Mouse (Mus musculus) spleen, postnatal 4 days (tissue): Measurements from ENCODE around the gene Asb16.
"Not testable (repeated sequence)": the region's sequence is repeated elsewhere in the genome, so short reads cannot be mapped to it uniquely, and the experiment has no call there.

ENCODE experiments used
- DNase-seq, 2 experiments: peaks; one replicate each; pipeline ENCODE4 v3.0.0; 2022; ENCODE audit warnings: low spot score in 2 of 2

The Asb16 gene

DNA sequence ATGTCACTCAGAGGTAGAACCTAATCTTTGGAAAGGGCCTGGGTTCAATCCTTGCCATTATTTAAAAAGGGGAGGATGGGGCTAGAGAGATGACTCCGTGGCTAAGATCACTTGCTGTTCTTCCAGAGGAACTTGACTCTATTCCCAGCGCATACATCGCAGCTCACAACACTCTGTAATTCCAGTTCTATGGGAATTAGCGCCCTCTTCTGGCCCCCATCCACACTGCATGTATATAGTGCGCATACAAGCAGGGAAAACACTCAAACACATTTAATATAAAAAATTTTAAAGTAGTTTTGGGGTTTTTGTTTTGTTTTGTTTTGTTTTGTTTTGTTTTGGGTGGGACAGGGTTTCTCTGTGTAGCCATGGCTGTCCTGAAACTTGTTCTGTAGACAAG lies 26.7 kb upstream of the Asb16 start:
- no peak for DNase-seq

DNA sequence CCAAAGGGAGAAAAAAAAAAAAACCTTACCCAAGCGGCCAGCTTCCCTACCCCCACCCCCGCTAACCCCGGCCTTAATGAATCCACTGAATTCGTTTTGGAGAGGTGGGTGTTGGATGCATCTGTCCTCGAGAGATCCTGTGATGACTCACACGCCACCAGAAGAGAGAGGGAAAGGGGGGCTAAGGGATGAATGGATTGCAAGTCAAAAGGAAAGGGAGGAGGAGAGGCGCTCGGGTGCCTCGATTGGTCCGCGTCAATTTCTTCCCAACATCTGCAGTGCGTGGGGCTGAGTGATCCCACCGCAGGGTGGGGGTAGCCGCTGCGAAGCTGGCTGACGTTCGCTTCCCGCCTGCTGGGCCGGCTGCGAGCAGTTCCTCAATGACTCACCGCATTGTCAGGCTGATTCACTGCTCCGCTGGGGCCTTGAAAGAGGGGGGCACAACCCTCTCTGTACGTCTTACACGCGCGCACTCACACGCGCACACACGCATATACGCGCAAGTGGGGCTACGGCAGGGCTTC lies 23.6 kb upstream of the Asb16 start:
- DNase-seq, result peak; percentile 34 to 73

DNA sequence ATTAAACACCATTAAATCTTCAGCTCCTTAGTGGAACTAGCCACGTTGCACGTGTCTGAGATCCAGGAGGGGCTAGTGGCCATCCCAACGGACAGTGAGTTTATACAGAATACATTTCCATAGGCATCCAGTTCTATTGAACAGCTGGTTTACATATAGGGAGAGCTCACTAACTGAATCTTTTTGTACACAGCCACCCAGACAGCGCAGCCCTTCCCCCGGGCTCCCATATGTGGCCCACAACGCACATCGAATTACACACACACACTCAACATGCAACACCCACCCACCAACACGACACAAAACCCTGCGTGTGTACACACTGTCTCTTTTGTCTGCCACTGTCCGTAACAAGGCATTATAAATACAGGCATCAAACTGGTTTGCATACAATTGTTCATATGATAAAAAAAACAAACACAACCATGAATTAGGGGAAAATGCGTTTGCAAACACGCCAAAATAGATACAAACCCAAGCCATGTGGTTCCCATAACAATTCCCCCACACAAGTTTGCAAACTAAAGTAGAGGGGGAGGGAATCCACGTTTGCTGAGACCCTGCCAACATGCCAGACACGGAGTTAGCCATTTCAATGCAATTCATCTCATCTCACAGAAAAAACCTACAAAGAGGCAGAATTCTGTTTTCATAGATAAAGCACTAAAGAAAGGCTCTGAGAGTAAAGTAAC lies 22.8 kb upstream of the Asb16 start:
- DNase-seq, result no peak

DNA sequence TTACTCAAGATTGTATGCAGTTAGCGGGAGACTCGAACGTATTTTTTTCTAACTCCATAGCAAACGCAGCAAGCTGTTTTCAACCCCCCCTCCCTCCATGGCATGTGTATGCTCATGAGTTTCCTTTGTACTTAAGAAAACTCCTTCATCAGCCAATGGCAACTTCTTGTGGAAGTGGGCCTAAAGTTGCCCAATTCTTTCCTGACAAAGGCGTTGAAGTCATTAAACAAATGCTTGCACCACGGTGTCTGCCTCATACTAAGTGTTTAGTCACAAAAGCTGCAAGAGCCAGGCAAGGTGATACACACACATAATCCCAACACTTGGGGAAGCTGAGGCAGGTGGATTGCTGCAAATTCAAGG lies 22.3 kb upstream of the Asb16 start:
- no peak for DNase-seq

DNA sequence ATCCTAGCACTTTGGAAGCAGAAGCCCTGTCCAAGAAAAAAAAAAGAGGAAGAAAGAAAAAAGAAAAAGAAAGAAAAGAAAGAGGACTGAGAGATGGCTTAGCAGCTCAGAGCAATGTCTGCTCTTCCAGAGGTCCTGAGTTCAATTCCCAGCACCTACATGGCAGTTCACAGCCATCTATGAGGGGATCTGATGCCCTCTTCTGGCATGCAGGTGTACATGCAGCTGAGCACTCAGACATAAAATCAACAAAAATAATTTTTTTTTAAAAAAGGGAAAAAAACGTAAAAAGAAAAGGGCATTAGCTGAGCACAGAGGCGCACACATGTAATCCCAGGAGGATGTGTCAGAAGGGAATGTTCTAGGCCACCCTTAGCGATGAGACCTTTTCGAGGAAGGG lies 21.7 kb upstream of the Asb16 start:
- DNase-seq, result no peak

DNA sequence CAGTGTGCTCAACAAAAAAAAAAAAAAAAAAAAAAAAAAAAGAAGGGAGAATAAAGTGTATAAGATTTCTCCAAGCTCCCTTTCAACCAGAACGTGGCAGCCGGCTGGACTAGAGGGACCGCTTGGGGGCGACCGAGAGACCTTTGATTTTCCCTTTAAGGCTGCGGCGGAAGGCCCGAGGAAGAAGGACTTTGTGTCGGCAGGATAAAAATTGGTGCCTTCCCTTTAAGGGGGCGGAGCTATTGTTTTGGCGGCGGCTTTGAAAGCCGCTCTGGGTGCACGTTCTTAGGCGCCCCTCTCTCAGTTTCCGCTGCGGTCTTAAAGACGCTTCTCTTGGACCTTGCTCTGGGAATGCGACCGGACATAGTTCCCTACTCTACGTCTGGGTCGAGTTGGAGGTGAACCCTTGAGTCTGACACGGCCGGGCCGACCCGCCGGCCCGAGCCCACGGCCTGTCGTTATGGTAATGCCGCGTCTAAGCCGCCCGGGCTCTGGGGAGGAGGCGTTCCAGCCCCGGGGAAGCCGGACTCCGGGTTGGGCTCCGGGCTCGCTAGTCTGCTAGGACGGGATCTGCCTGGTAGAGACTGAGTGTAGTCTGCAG lies 19.8 kb upstream of the Asb16 start, which contains the start of gene BC030867:
Gene BC030867 (plus strand): TSS at position 253 of the 601 bp plus-strand sequence.
- peak; percentile 96 to 99 for DNase-seq

DNA sequence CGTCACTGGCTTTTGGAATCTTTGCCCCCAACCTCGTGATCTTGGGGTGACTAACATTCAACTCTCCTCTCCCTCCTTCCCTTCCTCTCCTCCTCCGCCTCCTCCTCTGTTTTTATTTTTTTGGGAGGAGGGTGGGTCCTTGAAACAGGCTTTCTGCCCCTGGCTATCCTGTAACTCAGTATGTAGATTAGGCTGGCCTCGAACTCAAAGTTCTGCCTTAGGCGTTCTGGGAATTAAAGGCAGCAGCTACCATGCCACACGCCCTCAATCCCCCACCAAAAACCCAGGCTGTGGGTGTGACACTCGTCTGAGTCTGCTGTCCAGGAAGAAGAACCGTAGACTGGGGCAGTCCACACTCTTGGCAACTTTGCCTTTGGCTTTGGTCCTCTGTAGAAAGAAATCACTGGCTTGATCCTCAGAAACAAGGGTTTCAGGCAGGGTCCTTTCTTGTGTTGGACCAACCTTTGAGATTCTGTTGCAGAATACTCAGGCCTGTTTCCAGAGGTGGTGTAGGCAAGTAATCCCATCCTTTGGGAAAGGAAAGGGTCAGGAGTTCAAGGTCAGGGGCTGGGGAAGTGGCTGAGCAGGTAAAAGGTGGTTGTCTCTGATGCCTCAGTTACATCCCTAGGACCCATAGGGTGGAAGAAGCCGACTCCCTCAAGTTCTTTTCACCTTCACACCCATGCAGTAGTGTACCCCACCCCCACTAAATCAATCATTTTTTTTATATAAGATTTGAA lies 19.0 kb upstream of the Asb16 start:
- no peak for DNase-seq

DNA sequence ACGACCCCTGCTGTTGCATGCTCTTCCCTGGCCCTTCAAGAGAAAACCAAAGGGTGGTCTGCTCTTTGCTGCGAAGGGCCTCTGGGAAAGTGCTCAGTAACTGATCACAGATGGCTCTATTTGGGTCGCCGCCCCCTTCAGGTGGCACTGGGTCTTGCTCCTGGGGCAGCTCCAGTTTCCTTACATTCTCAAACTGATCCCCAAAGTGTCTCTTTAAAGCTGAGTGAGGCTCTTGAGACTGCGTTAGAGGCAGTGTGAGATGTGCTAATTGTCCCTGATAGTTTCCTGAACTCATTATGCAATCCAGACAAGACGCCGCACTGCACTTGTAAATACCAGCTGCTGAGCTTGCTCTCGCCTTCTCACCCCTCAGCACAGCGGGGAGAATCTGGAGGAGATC lies 11.0 kb upstream of the Asb16 start:
- DNase-seq, result no peak

DNA sequence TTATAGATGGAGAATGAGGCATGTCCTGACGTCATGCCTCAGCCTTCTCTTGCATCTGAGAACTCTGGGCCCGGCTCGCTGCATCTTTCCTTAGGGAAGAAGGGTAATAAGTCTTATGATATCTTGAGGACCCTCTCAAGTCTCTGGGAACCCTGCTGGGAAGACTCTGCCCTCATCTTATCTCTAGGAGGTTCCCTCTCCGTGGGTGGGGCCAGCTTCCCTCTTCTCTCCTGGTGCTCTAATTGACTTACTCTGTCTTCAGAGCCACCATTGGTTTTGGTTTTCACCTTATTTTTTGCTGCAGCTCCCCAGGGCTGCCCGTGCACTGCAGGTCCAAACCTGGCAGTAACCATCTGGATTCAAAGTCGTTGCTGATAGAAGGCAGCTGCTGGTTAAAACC lies 10.4 kb upstream of the Asb16 start:
- DNase-seq, result no peak

DNA sequence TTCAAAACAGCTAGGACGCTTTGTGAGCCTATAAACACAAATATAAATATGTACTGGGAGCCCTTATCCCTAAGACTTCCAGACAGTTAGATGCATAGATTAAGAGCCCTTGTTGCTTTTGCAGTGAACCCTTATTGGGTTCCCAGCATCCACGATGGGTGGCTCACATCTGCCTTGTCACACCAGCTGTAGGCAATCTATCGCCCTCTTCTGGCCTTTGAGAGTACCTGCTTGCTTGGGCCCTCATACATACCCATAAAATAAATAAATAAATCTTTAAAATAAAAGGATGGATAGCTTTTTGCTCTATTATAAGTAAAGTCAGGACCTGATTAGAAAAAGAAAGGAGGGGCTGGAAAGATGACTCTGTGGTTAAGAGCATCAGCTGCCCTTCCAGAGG lies 10.0 kb upstream of the Asb16 start:
- no peak for DNase-seq

DNA sequence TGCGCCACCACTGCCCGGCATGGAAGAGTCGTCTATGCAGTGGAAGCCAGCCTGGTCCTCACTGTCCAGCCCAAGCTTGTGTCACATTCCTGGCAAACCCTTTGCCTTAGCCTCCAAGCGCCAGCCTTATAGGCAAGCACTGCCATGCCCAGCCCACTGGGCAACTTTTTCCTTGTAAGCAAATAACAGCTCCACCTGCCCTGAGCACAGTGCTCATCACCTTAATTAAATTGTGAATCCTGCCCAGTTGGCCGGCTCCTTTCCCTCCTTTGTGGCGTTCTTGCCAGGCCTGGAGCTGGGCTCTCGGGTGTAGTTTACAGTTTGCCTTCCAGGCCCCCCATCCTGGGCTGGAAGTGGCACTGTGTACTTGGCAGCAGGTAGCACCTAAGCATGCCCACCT lies 5.3 kb upstream of the Asb16 start:
- no peak for DNase-seq

DNA sequence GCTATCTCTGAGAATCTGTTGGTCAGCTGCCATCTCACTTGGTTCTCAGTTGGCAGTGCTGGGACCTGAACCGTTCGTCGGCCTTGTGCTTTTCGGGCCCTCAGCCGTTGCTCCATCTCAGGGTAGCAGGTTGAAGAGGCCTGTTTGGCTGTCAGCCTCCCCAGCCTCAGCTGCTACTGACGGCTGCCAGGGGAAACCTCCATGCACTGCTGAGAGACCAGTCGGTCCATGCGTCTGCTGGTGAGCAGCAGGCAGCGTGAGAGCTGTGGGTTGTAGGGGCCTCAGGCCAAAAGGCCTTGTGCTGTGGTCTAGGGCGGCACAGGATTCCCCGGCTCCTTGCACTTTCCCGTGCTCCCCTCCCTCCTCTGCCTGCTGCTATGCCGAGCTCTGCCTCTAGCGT lies 2.7 kb upstream of the Asb16 start:
- DNase-seq, result no peak

DNA sequence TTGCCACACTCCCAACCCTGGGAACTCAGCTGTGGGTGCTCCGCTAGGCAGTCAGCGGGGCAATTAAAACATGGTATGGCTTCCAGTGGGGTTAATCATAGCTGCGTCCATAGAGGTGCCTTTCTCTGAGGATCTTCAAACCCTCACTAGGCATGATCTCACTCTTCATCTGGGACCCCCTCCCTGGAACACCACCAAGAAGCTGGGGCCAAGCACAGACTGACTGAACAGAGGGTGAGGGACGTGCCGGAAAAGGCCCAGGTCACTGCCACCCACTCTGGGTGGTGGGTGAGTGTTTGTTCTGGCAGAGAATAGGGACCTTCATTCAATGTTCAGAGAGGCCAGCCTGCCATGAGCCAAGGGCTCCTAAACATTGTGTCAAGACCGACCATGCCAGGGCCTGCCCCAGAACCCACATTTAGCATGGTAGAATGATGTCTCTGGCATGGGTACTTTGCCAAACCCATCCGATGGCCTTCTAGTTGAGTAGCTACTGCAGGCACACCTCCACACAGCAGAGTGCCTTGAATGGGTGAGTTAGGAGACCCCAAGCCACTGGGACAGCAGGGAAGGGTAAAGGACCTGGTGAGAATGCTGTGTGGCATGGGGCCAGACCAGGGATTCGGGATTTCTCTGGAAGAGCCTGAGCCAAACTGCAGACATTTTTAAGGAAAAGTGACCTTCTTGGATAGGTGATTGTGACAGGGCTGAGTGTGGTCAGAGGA lies 1.8 kb upstream of the Asb16 start:
- no peak for DNase-seq

DNA sequence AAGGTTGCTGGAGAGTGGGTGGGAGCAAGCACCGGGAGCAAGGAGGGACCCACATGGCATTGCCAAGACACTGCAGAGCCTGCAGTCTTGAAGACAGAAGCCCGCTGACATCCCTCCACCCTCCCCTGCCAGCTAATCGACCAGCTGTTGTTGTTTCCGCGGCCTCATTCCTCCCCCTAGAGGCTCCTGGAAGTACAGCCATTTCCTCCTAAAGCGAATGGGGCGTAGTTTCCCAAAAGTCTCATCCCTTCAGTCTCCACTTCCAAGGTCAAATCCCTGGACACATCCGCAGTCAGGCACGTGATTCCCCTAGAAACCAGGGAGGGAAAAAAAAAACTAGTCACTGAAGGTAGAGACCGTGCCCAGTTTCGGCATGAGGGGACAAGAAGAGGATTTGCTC lies 1.1 kb upstream of the Asb16 start:
- DNase-seq, result peak in 1 of 2 experiments; percentile 54

DNA sequence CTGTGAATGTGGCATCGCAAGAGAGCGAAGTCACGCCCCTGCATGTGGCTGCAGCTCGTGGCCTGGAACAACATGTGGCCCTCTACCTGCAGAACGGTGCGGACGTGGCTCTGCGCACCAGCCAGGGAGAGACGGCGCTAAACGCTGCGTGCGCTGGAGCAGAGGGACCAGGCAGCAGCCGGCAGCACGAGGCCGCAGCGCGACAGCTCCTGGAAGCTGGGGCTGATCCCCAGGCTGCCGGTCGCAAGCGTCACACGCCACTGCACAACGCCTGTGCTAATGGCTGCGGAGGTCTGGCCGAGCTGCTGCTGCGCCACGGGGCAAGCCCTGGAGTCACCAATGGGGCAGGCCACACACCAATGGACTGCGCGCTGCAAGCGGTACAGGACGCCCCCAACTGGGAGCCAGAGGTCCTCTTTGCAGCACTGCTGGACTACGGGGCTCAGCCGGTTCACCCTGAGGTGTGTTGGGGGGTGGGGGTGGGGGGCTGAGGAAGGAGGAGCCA lies 7.9 kb downstream of the Asb16 start:
- DNase-seq, result peak in 1 of 2 experiments; percentile 20

DNA sequence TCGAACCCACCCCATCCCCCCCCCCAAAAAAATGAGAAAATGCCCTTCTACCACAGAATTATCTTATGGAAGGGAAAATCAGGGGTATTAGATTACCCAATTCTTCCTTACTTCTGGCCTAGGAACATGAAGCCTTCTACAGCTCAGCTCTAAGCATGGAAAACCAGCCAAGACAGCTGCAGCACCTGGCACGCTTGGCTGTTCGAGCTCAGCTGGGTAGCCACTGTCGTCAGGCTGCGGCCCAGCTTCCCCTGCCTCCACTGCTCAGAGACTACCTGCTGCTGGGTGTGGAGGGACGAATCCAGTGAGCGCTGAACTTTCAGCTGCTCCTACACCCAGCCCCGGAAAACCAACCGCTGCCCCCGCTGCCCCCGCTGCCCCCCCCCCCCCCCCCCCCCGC lies 9.2 kb downstream of the Asb16 start:
- DNase-seq, result no peak

DNA sequence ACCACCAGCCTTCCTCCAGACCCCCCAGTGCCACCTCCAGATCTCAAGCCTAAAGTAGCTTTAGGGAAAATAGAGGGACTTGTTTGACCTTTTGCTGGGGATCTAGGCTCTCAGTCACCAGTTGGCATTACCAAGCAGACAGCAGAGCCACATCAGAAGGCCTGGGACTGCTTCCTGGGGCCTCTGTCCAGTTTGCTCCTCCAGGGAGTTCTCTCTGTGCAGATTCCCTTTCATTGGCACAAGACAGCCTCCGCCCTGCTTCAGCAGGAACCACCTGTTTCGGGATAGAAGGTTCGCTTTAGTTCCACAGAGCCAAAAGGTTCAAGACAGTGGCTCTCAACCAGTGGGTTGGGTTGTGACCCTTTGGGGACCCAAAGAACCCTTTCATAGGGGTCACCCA lies 11.1 kb downstream of the Asb16 start:
- no peak for DNase-seq

DNA sequence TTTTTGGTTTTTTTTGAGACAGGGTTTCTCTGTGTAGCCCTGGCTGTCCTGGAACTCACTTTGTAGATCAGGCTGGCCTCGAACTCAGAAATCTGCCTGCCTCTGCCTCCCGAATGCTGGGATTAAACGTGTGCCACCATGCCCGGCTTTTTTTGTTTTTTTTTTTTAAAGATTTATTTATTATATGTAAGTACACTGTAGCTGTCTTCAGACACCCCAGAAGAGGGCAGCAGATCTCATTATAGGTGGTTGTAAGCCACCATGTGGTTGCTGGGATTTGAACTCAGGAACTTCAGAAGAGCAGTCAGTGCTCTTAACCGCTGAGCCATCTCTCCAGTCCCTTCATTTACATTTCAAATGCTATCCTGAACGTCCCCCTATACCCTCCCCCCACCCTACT lies 11.7 kb downstream of the Asb16 start:
- DNase-seq, result not testable (repeated sequence)

DNA sequence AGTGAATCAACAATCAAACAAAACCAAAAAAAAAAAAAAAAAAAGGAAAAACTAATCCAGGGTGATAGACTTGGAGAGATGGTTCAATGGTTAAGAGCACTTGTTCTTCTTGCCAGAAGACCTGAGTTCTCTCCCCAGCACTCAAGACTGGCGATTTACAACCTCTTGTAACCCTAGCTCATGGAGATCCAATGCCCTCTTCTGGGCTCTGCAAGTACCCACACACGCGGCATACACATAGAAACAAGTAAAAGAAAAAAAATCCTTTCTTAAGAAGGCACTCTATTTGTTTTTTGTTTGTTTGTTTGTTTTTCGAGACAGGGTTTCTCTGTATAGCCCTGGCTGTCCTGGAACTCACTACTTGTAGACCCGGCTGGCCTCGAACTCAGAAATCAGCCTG lies 15.4 kb downstream of the Asb16 start:
- DNase-seq, result peak in 1 of 2 experiments; percentile 13

DNA sequence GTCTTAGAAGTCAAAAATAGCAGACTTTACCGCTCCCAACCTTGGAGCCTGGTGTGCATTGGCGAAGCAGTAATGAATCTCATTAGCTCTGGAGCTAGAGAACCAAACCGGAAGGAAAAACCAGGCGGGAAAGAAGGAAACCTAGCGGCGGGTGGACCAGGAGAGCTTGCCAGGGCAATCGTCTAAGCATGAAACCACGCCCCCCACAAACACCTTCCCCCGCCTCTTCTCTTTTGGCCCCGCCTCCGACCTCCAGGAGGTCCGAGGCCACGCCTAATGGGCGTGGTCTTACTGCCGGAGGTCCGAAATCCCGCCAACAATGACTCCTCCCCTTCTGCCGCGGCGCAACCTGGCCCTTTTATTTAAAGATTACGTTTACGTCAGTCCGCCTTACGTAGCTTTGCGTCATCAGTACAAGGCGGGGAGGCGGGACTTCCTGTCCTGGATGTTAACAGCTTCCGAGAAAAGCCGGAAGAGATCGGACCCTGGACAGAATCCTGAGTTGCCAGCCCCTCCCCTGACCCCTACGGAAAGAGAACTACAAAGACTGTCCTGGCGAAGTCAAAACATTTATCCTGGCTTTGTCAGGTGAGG lies 16.1 kb downstream of the Asb16 start, which contains the start of gene Tmub2:
Gene Tmub2 (plus strand): TSS at position 431 of the 594 bp plus-strand sequence.
- DNase-seq, result peak; percentile 96 to 97

DNA sequence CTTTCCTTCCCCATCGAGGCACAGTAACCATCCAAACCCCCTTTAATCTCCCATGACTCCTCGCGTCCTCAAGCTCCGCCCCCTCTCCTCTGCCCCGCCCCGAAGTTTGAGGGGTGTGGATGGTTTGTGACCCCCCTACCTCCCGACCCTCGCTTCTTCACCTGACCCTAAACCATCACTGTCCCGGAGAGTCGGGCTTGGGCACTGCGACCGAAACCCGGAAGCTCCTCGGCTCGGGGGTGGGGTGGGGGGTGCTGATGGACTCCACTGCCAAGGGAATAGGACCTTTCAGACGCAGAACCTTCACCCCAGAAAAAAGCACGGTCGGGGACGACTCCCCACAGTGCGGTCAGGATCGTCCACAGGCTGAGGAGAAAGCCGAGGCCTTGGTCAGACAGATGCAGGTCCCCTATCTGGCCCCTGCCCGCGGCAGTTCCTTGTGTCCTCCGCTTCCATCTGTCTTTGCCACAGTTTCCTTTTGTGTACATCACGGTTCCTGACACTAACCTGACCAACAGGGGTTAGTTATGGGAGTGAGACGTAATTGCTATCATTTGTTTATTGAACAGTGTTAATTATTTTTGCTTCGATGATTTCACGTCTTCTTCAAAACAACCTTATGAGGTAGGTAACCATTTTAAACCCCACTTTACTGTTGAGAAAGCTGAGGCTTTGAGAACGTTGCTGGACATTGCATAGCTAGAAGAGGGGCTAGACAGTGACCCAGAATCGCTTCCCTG lies 16.7 kb downstream of the Asb16 start:
- peak in 1 of 2 experiments; percentile 88 for DNase-seq
